Mouse (Mus musculus) stomach, embryonic 16.5 days (tissue): ENCODE measurements around the gene Nhs. TPM values are rescaled to one million over a fixed set of nuclear protein-coding genes. Genes with fewer than 3 reads are reported as not detected.
"Not testable (repeated sequence)": the region's sequence is repeated elsewhere in the genome, so short reads cannot be mapped to it uniquely, and the experiment has no call there.

Experiments
- ATAC-seq: fragments of 200-750 bp; cut with Nextera tagmentation; 2 replicates; pipeline ENCODE4 v1.8.0; 2017; ENCODE audit warnings: moderate number of reproducible peaks, moderate TSS enrichment; ENCODE audit not compliant: insufficient read depth, low FRiP score
- H3K27ac ChIP-seq: fragments of 300-500 bp; sonication (generic); 2 replicates; pipeline ENCODE4 v1.5.1; 2014; ENCODE audit warnings: low read length
- H3K27me3 ChIP-seq: fragments of 300-500 bp; sonication (generic); 2 replicates; pipeline ENCODE4 v1.6.1; 2014; ENCODE audit warnings: low read length, control low read depth, mixed read lengths; ENCODE audit not compliant: control insufficient read depth, insufficient read depth
- H3K36me3 ChIP-seq: fragments of 300-500 bp; sonication (generic); 2 replicates; pipeline ENCODE4 v1.6.1; 2014; ENCODE audit warnings: low read length; ENCODE audit not compliant: control insufficient read depth, insufficient read depth
- H3K4me1 ChIP-seq: fragments of 300-500 bp; sonication (generic); 2 replicates; pipeline ENCODE4 v1.6.1; 2014; ENCODE audit warnings: low read length, control low read depth, mixed read lengths; ENCODE audit not compliant: control insufficient read depth, insufficient read depth
- H3K4me2 ChIP-seq: fragments of 300-500 bp; sonication (generic); 2 replicates; pipeline ENCODE4 v1.6.1; 2014; ENCODE audit warnings: low read depth, low read length, mixed read lengths
- H3K4me3 ChIP-seq: fragments of 300-500 bp; sonication (generic); replicated peaks from 2 replicates; pipeline ENCODE4 v1.5.1; 2014; ENCODE audit warnings: mild to moderate bottlenecking, low read length
- H3K9ac ChIP-seq: fragments of 300-500 bp; sonication (generic); 2 replicates; pipeline ENCODE4 v1.6.1; 2014; ENCODE audit warnings: low read length
- H3K9me3 ChIP-seq: fragments of 300-500 bp; sonication (generic); replicated peaks from 2 replicates; pipeline ENCODE4 v1.6.1; 2016; ENCODE audit warnings: low read length, control low read depth; ENCODE audit not compliant: control insufficient read depth
- WGBS: fragments of 180-500 bp; shearing (Covaris S2); extraction: QIAGEN DNeasy Blood & Tissue Kit; methylation state at CpG from one replicate; pipeline ENCODE4 v1.1.7; 2014; 5-methylcytosine and 5-hydroxymethylcytosine counted together
- polyA plus RNA-seq: library from polyadenylated mRNA; unstranded; fragments of >200 nt; fragmentation: Nextera tagmentation; extraction: Ambion mirVana; gene quantifications from 2 replicates; pipeline ENCODE4 v1.2.1, GENCODE M21; 2015

Gene Nhs
- polyA plus RNA-seq, 1 experiment from 2014 or later = 1.8 TPM

GRCm38 (mm10) chrX:161894442-161894841, 265.1 kb downstream of the Nhs start:
- Histone ChIP-seq H3K27ac (no peak overlapping the region), H3K9me3 (no peaks in the 10 kb centered on the region), H3K36me3 (no peaks in the 10 kb centered on the region), H3K27me3 (peaks cover 11% of the 10 kb centered on the region; the same call in 1 of the 2 replicates), H3K9ac (no peak overlapping the region), H3K4me2 (no peak overlapping the region), H3K4me3 (no peak overlapping the region), H3K4me1 (no peaks in the 10 kb centered on the region)
- WGBS = 69% methylated on average over 2 of the region's 2 CpGs
- no peak for ATAC-seq

- no peaks in the 10 kb centered on the region for H3K36me3 ChIP-seq
- WGBS = 85% methylated on average over 3 of the region's 3 CpGs
- peaks cover 4% of the 10 kb centered on the region; the same call in 1 of the 2 replicates for H3K27me3 ChIP-seq
- H3K4me3 ChIP-seq = no peak overlapping the region
- no peak overlapping the region for H3K4me2 ChIP-seq
- H3K27ac ChIP-seq = no peak overlapping the region
- H3K4me1 ChIP-seq = no peaks in the 10 kb centered on the region
- ATAC-seq = no peak
- H3K9ac ChIP-seq = no peak overlapping the region
- H3K9me3 ChIP-seq = no peaks in the 10 kb centered on the region
Measured at GRCm38 (mm10) chrX:161883661-161884060, 275.9 kb downstream of the Nhs start.

- Histone ChIP-seq H3K9me3 (no peaks in the 10 kb centered on the region), H3K4me3 (no peak overlapping the region), H3K27ac (no peak overlapping the region), H3K36me3 (no peaks in the 10 kb centered on the region), H3K4me2 (no peak overlapping the region), H3K4me1 (no peaks in the 10 kb centered on the region), H3K9ac (no peak overlapping the region), H3K27me3 (peaks cover 12% of the 10 kb centered on the region; the same call in 1 of the 2 replicates)
- 70% methylated on average over 1 of the region's 1 CpGs for WGBS
- no peak for ATAC-seq
Measured at GRCm38 (mm10) chrX:161877123-161877522, 282.4 kb downstream of the Nhs start.

- H3K9me3 ChIP-seq = no peaks in the 10 kb centered on the region
Measured at GRCm38 (mm10) chrX:161873511-161873910, 286.0 kb downstream of the Nhs start.

GRCm38 (mm10) chrX:161871306-161871705, 288.2 kb downstream of the Nhs start:
- Histone ChIP-seq H3K4me3 (no peak overlapping the region), H3K9me3 (no peaks in the 10 kb centered on the region), H3K36me3 (no peaks in the 10 kb centered on the region), H3K27ac (no peak overlapping the region), H3K27me3 (peaks cover 7% of the 10 kb centered on the region; the same call in 1 of the 2 replicates), H3K4me1 (no peaks in the 10 kb centered on the region), H3K9ac (no peak overlapping the region), H3K4me2 (no peak overlapping the region)
- ATAC-seq = no peak
- WGBS = 89% methylated on average over 7 of the region's 7 CpGs

More at GRCm38 (mm10) chrX:161873511-161873910, 286.0 kb downstream of the Nhs start:
- Histone ChIP-seq H3K27ac (no peak overlapping the region), H3K36me3 (no peaks in the 10 kb centered on the region), H3K4me1 (no peaks in the 10 kb centered on the region), H3K4me2 (no peak overlapping the region), H3K4me3 (no peak overlapping the region), H3K27me3 (peaks cover 7% of the 10 kb centered on the region; the same call in 1 of the 2 replicates), H3K9ac (no peak overlapping the region)
- ATAC-seq = no peak

- ATAC-seq = no peak
- Histone ChIP-seq H3K4me1 (no peaks in the 10 kb centered on the region), H3K27me3 (no peaks in the 10 kb centered on the region; the same call in 1 of the 2 replicates), H3K9me3 (no peaks in the 10 kb centered on the region), H3K9ac (no peak overlapping the region), H3K27ac (no peak overlapping the region), H3K4me2 (no peak overlapping the region), H3K36me3 (no peaks in the 10 kb centered on the region), H3K4me3 (no peak overlapping the region)
- WGBS = 62% methylated on average over 2 of the region's 2 CpGs
Measured at GRCm38 (mm10) chrX:161855630-161856029, 303.9 kb downstream of the Nhs start.

GRCm38 (mm10) chrX:161853626-161854312, 305.8 kb downstream of the Nhs start:
- no peaks in the 10 kb centered on the region; the same call in 1 of the 2 replicates for H3K27me3 ChIP-seq
- no peak for ATAC-seq
- 63% methylated on average over 4 of the region's 4 CpGs for WGBS
- no peaks in the 10 kb centered on the region for H3K4me1 ChIP-seq
- no peak overlapping the region for H3K9ac ChIP-seq
- H3K36me3 ChIP-seq = no peaks in the 10 kb centered on the region
- H3K9me3 ChIP-seq = no peaks in the 10 kb centered on the region
- no peak overlapping the region for H3K4me3 ChIP-seq
- no peak overlapping the region for H3K27ac ChIP-seq
- no peak overlapping the region for H3K4me2 ChIP-seq

GRCm38 (mm10) chrX:161826186-161826585, 333.3 kb downstream of the Nhs start:
- H3K27me3 ChIP-seq, ATAC-seq, H3K4me2 ChIP-seq, H3K27ac ChIP-seq, H3K4me1 ChIP-seq, H3K9ac ChIP-seq, H3K4me3 ChIP-seq, H3K36me3 ChIP-seq, H3K9me3 ChIP-seq: not testable (repeated sequence)
- 26% methylated on average over 2 of the region's 2 CpGs for WGBS

GRCm38 (mm10) chrX:161790182-161790581, 369.3 kb downstream of the Nhs start:
- Histone ChIP-seq H3K9ac (no peak overlapping the region), H3K9me3 (no peaks in the 10 kb centered on the region), H3K4me3 (no peak overlapping the region), H3K4me2 (no peak overlapping the region), H3K27ac (no peak overlapping the region), H3K36me3 (no peaks in the 10 kb centered on the region), H3K4me1 (no peaks in the 10 kb centered on the region), H3K27me3 (no peaks in the 10 kb centered on the region; the same call in 1 of the 2 replicates)
- ATAC-seq = no peak
- 20% methylated on average over 6 of the region's 6 CpGs for WGBS
